Mouse (Mus musculus) small intestine, adult 2 months (tissue): Measurements from ENCODE around the gene Tmem108. TPM values are rescaled to one million over a fixed set of nuclear protein-coding genes. Genes with fewer than 3 reads are reported as not detected.

Experiments used
- H3K27ac ChIP-seq: fragments of 200-500 bp; 2 replicates; pipeline ENCODE4 v1.5.1; 2012; ENCODE audit warnings: low read depth, low read length, control low read depth, inconsistent platforms; ENCODE audit not compliant: insufficient read depth
- H3K27me3 ChIP-seq: fragments of 200-500 bp; 2 replicates; pipeline ENCODE4 v1.6.1; 2012; ENCODE audit warnings: mild to moderate bottlenecking, moderate library complexity, low read length, inconsistent platforms; ENCODE audit not compliant: control insufficient read depth, insufficient read depth
- H3K36me3 ChIP-seq: fragments of 200-500 bp; 2 replicates; pipeline ENCODE4 v1.6.1; 2012; ENCODE audit warnings: mild to moderate bottlenecking, low read length, control low read depth, inconsistent platforms; ENCODE audit not compliant: control insufficient read depth, insufficient read depth
- H3K4me1 ChIP-seq: fragments of 200-500 bp; 2 replicates; pipeline ENCODE4 v1.6.1; 2012; ENCODE audit warnings: low read length, inconsistent platforms, mixed read lengths; ENCODE audit not compliant: control insufficient read depth, insufficient read depth, insufficient read length
- H3K4me3 ChIP-seq: fragments of 200-500 bp; 2 replicates; pipeline ENCODE4 v1.5.1; 2012; ENCODE audit warnings: low read depth, mild to moderate bottlenecking, control low read depth, inconsistent platforms, low read length, moderate library complexity
- CTCF ChIP-seq: fragments of 200-500 bp; IDR thresholded peaks from 2 replicates; pipeline ENCODE4 v1.5.1; 2012; ENCODE audit warnings: low read depth, mild to moderate bottlenecking, control low read depth, inconsistent platforms, low read length, moderate library complexity, mixed read lengths; ENCODE audit not compliant: insufficient replicate concordance, insufficient read length; ENCODE audit errors: extremely low read depth
- POLR2A ChIP-seq: fragments of 200-500 bp; IDR thresholded peaks from 2 replicates; pipeline ENCODE4 v1.6.1; 2012; ENCODE audit warnings: low read depth, mild to moderate bottlenecking, control low read depth, inconsistent platforms, low read length, moderate library complexity
- WGBS: fragments of 180-500 bp; shearing (Covaris S2); methylation state at CpG from one replicate; pipeline ENCODE4 v1.1.7; 2018; 5-methylcytosine and 5-hydroxymethylcytosine counted together
- polyA plus RNA-seq: library from polyadenylated mRNA; depleted of rRNA; stranded (reverse); fragments of >200 nt; gene quantifications from 2 replicates; pipeline ENCODE4 v1.2.3, GENCODE M21; 2012

Gene Tmem108
- polyA plus RNA-seq, 1 experiment, result 0.85 TPM

DNA sequence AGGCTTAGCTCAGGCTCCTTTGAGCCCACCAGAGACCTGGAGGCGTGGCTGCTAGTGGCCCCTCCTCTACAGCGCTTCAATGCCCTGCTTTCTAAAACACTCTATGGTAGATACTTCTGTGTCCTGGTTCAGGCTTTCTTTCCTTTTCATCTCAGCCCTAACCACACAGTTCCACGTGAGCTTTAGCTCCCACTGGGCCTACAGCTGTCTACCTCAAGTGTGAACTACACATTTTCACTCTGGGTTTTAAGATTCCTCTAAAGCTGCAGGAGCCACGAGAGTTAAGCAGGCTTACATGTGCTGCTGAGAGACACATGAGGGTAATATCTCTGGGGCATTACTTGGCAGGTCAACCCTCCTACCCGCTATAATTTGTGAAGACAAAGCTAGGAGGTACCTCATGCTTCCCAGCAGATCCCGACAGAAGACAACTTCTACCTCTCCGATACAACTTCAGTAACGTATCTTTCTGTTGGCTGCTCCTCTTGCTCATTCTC, 134.2 kb downstream of the Tmem108 start:
- H3K36me3 ChIP-seq, result no peaks in the 10 kb centered on the region
- H3K27me3 ChIP-seq, result no peaks in the 10 kb centered on the region
- WGBS, result 86% methylated on average over 8 of the region's 8 CpGs
- no peak overlapping the region for H3K4me3 ChIP-seq
- H3K27ac ChIP-seq, result no peak overlapping the region
- H3K4me1 ChIP-seq, result no peaks in the 10 kb centered on the region
- TF ChIP-seq POLR2A, result no peak
- no peak for TF ChIP-seq CTCF

DNA sequence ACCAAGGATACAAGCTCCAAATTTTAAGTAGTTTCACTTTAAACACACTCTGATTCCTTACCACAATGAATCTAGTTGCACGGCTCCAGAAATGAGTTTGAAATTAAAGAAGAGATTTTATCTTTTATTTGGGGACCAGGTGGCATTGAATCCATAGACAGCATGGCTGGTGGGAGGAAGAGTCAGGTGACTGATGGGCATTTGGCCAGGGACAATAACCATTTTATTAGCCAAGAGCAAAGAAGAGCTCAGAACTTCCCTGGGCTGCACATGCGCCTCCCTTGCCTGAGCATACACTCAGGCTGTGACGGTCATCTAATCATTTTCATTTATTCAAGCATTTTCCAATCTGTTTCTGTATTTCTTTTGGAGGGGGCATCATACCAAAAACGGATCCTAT, 135.5 kb downstream of the Tmem108 start:
- H3K4me3 ChIP-seq, result no peak overlapping the region
- no peak overlapping the region for H3K27ac ChIP-seq
- H3K4me1 ChIP-seq, result no peaks in the 10 kb centered on the region
- no peaks in the 10 kb centered on the region for H3K27me3 ChIP-seq
- TF ChIP-seq CTCF, result no peak
- no peak for TF ChIP-seq POLR2A
- 39% methylated on average over 4 of the region's 4 CpGs for WGBS
- H3K36me3 ChIP-seq, result no peaks in the 10 kb centered on the region

DNA sequence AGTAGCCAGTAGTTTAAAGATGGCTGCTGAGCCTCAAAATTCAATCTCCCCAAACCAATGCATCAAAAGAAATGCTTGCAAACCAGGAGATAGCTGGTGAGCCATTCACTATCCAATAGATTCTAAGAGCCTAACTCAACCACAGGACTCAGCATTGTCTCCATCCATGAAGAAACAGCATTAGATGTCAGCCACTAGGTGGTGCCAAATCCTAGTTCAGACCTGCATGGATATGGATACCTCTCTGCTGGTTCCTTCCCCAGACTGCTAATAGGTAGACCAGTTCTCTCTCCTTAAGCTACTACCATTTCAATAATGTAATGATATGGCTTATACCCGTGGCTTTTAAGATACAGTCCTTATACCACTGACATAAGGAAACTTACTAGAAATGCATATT, 137.0 kb downstream of the Tmem108 start:
- H3K4me3 ChIP-seq, result no peak overlapping the region
- H3K36me3 ChIP-seq, result no peaks in the 10 kb centered on the region
- no peak for TF ChIP-seq CTCF
- 26% methylated on average over 1 of the region's 1 CpGs for WGBS
- H3K27me3 ChIP-seq, result no peaks in the 10 kb centered on the region
- no peak overlapping the region for H3K27ac ChIP-seq
- H3K4me1 ChIP-seq, result no peaks in the 10 kb centered on the region

DNA sequence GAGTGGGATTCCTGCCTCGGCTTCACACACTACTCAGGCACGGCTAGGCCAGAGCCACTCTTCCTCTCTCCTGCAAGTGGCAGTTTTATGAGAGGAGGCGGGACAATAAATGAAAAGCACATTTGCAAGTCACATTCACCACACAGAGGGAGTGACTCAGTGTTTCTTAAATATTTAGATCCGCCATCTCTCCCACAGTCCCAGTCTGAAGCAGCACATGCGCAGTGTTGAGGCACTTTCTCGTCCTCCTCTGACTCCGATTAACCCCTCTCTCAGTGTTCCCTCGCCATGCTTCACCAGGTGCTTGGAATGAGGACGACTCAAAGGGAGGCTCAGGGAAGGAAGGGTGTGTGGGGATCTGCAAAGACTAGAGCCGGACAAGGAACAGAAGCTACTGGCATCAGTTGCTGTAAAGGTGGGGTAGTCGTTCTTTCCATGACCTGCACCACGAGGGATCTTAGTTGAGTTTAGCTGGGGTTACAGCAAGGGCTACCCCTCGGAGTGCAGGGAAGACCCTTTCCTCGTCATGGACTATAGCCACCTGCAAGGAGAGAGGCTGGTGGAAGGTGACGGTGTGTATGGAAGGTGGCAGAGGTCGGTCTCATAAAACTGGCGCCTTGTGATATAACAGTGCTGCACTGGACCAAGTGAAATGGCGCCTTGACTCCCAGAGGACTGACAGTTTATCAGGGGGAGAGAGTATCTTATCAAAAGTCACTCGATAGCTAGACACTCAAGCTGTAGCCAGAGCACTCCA, 137.9 kb downstream of the Tmem108 start:
- no peaks in the 10 kb centered on the region for H3K36me3 ChIP-seq
- no peak overlapping the region for H3K4me3 ChIP-seq
- no peak for TF ChIP-seq CTCF
- WGBS, result 70% methylated on average over 19 of the region's 19 CpGs
- no peaks in the 10 kb centered on the region for H3K4me1 ChIP-seq
- no peaks in the 10 kb centered on the region for H3K27me3 ChIP-seq
- no peak overlapping the region for H3K27ac ChIP-seq

DNA sequence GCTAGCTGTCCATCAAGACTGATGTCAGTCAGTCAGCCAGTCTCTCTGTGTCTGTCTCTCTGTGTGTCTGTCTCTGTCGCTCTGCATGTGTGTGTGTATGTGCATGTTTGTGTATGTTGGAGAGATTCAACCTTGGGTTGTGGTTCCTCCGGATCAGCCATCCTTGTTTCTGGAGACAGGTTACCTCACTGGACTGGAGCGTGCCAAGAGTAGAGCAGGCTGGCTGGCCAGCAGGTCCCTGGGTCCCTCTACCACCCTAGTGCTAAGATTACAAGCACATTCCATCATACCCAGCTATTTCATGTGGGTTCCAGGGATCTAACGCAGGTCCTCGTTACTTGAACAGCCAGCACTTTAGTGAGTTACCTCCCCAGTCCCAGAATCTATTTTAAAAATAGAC, 138.6 kb downstream of the Tmem108 start:
- TF ChIP-seq POLR2A (no peak), CTCF (no peak)
- H3K4me3 ChIP-seq, result no peak overlapping the region
- 87% methylated on average over 5 of the region's 5 CpGs for WGBS

DNA sequence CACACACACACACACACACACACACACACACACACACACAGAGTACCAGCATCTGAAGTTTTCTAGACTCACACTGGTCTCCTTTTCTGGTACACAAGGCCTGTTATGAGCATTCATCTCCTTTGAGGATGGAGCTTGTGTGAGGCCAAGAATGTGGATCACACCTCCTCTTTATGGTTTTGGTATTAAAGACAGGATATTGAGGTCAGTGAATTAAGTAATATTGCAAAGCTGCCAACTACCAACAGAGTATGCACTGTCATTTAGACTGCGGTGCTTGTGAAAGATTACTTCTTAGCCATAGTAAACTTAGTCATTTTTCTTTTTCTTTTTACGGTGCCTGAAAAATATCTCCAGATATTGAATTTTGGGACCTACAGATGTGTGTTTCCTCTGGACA, 139.8 kb downstream of the Tmem108 start:
- Histone ChIP-seq H3K4me3 (no peak overlapping the region), H3K4me1 (no peaks in the 10 kb centered on the region), H3K27me3 (no peaks in the 10 kb centered on the region), H3K36me3 (no peaks in the 10 kb centered on the region), H3K27ac (no peak overlapping the region)
- WGBS, result 83% methylated on average over 2 of the region's 2 CpGs
- TF ChIP-seq CTCF, result no peak
- no peak for TF ChIP-seq POLR2A

More for the DNA sequence above, 138.6 kb downstream of the Tmem108 start:
- Histone ChIP-seq H3K27me3 (no peaks in the 10 kb centered on the region), H3K27ac (no peak overlapping the region), H3K36me3 (no peaks in the 10 kb centered on the region), H3K4me1 (no peaks in the 10 kb centered on the region)

DNA sequence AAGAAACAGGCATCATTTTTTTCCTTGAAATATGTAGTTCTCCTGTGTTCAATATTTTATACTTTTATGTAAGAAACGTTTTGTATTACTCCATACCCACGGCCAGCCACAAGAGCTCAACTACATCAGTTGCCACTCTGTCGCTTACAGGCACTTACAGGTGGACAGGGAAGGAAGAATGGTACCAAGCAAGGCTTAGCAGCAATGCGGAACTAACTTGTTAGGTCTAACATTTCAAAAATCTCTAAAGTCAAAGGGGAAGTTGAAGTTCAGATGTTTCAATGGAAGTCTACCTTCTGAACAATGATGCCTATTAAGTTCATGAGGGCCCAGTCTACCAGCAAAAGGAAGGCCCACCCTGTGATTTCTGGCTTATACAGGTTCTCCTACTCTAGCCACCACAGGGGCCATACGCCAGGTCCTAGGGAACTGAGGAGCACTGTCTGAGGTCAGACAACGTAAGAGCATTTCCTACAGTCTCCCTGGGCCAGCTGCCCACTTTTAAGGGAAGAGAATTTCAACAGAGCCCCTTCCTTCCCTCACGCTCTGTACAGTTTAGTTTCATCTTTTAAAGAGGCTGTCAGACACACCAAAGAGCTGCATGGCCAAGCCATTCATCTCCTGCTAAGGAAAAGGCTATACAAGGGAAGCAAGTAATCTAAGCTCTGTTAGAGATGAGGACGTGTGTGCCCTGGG, 141.0 kb downstream of the Tmem108 start:
- Histone ChIP-seq H3K27me3 (no peaks in the 10 kb centered on the region), H3K4me1 (no peaks in the 10 kb centered on the region), H3K36me3 (no peaks in the 10 kb centered on the region), H3K27ac (no peak overlapping the region), H3K4me3 (no peak overlapping the region)
- WGBS, result 77% methylated on average over 8 of the region's 8 CpGs
- no peak for TF ChIP-seq POLR2A
- TF ChIP-seq CTCF, result no peak

DNA sequence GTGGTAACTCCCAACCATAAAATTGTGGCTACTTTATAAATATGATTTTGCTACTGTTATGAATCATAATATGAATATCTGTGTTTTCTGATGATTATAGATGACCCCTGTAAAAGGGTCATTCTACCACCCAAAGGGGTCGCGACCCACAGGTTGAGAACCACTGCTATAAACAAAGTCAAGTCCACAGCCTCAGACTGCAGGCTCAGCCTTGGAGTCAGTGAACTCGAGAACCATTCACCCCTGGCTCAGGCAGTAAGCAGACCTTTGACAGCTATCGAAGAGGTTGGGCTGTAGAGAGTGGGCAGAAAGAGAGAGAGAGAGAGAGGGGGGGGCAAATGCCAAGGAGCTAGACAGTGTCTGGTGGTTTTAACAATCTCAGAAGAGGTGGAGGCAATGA, 147.4 kb downstream of the Tmem108 start:
- Histone ChIP-seq H3K27me3 (no peaks in the 10 kb centered on the region), H3K36me3 (no peaks in the 10 kb centered on the region), H3K4me1 (no peaks in the 10 kb centered on the region), H3K4me3 (no peak overlapping the region), H3K27ac (no peak overlapping the region)
- TF ChIP-seq CTCF (no peak), POLR2A (no peak)
- 78% methylated on average over 4 of the region's 4 CpGs for WGBS
